Mouse (Mus musculus): ENCODE measurements around the gene Hsd17b2.

The Hsd17b2 gene

DNA sequence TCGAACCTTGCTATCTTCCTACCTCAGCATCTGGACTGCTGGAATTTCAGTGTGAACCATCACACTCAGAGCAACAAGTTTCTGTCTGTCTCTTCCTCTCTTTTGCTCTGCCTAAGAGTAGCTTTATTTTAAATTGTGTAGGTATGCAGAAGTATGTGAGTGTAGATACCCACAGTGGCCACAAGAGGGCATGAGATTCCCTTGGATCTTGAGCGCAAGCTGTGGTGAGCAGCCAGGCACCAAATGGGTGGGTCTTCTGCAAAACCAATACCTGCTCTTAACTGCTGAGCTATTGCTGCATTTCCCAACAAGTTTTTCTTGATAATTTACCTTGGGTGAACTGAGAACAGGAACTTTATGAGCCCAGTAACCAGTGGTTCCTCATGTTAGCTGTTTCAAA lies 70.4 kb downstream of the Hsd17b2 start:
- DNase-seq (ENCODE audit: low spot score in 2 of 2): peak; percentile 7 to 13

DNA sequence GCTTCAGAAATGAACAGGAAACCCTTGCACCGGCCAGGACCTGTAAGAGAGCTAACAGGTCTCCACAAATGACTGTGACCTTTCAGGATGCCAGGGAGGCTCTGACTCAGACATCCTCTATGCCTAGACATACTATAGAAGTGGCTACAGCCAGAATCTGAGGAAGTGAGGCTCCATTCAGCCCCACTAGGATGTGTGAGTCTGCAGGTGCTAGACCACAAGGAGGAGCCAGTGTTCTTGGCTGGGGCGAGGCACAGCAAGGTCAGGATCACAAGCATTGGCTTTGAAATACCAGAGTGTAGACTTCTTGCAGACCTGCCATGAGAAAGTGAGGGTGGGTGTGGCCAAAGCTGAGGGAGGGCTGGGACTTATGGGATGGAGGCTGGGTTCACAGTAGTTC lies 70.9 kb downstream of the Hsd17b2 start:
- peak; percentile 11 to 35 for DNase-seq (ENCODE audit: low spot score in 2 of 2)

DNA sequence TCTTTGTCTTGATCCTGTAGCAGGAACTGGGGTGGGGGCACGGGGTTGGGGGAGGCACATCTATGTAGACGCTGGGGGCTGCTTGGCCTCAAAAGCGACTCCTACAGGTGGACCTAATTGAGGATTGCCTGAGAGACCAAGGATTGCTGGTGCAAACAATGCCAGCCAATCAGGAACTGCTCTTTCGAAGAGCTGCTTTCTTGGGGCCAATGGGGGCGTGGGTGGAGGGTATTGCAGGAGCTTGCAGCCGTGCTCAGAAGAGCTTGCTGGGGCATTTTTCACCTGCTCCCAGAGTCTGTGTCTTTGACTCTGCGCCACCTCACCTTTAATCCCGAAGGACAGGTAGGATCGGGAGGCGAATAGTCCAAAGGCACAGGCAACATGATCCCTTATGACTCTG lies 73.9 kb downstream of the Hsd17b2 start:
- DNase-seq (ENCODE audit: low spot score in 2 of 2): no peak

DNA sequence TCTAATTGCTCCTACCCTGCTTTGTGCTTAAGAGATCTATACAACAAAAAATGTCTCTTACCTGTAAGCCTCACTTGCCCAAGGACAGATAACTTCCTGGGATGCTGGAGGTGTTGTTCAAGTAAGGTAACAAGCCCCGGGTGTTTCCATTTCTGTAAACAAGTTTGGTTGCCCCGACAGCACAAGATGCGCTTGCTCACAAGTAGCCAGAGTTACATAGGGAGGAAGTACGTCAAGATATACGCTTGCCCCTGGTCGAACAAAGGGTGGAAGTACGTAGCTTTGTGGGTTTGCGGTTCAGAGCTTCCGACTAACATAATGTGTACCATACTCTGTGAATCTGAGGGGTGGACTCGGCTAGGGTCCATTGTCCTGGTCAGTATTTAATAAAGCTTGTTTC lies 74.4 kb downstream of the Hsd17b2 start:
- peak; percentile 10 to 49 for DNase-seq (ENCODE audit: low spot score in 2 of 2)

DNA sequence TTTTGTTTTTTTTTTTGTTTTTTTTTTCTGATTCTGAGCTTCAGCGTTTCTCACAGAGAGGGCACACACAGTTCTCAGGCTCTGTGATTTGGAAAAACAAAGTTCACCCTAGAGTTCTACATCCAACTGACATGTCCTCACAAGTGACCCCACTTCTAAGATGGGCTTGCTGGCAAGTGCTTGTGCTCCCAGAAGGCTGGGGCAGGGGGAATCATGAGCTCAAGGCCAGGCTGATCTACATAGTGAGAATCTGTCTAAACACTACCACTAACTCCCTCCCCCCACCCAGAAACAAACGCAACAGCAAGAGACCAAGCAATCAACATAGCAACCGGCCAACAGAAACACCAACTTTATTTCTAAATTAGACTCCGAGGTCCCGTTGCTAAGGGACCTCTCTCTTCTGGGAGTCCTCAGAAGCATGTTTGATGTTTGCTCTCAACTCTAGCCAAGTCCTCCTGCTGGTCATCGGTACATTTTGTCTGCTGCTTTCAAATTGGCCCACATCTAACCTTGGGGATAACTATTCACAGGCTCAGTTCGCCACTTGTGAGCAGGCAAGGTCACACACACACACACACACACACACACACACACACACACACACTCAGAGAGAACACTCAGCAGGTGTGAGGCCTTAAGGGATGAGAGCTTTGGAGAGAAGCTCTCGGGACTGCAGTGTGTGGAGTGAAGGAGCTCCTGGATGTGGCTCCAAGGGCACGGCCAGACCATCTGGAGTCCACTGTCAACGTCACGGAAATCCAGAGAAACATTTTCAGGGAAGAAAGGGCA lies 77.0 kb downstream of the Hsd17b2 start:
- DNase-seq (ENCODE audit: low spot score in 2 of 2): no peak

DNA sequence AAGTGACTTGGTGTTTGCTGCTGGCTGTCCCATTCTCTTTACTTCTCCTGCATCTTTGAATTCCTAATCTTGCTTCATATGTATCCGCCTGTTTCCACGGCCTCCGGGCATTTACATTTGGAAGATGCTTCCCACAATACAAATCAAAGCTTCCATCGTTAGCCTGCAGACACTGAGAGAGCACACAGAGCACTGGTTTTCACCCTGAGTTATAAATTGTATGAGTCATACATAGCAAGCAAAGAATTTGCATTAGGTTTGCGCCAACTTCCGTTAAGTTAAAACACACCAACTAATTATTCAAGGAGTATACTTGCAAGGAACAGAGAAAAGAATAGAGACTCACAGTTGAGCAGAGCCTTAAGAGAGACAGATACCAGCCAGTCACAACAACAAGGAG lies 77.6 kb downstream of the Hsd17b2 start:
- no peak for DNase-seq (ENCODE audit: low spot score in 2 of 2)

DNA sequence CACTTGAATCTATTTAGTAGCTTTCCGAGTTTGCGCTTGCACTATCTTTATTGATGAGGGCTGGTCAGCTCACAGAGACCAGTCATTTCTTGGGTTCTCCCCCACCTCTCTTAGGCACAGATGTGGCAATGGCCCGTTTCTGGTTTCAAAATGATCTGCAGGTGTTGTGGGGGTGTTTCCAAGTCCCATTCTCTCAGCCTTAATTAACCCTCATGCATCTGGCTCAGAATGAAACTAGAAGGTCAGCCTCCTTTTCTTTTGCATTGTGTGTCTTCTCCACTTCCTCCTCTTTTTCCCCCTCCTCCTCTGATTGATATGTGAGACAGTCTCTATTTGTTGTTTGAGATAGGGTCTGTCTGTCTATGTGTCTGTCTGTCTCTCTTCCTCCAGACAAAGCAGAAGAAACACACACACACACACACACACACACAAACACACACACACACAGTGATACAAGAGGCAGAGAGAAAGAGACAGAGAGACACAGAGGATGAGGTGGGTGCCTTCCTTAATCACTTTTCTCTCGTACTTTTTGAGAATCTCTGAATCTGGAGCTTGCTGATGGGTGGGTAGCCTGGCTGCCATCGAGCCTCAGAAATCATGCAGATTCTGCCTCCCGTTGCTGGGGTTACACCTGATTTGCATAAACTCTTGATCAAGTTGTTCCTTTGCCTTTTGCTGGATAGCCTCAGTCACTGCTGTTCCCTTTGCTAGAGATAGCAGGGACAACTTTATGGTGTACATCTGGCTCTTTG lies 79.8 kb downstream of the Hsd17b2 start:
- no peak for DNase-seq (ENCODE audit: low spot score in 2 of 2)

DNA sequence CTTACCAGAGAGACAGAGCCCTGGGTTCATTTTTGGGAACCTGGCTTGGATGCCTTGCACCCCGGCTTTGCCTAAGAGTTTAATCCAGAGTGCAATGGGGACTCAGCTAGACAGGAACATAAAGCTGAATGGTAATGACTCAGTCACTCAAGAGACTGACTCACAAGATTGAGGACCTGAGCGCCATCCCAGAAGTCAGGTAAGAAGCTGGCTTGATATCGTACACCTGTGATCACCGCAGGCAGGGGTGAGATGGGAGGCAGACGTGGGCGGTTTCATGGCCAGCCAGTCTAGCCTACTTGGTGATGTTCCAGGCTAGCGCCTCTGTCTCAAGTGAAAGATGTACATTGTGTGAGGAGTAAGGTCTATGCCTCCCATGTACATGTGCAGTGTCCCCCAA lies 81.3 kb downstream of the Hsd17b2 start:
- no peak for DNase-seq (ENCODE audit: low spot score in 2 of 2)

DNA sequence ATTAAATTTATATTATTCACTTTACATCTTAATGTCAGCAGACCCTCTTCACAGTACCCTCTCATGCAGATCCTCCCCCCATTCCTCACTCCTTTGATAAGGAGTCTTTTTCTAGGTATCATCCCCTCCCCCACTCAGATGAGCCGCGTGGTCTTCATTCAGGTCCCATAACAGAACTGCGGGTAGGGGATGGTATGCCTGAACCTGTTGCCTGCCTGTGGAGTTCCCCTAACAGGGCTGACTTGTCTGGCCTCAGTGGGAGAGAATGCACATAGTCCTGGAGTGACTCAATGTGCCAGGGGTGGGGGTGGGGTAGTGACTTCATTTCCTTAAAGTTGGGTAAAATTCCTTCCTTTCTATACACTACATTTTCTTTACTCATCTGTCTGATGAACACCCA lies 84.7 kb downstream of the Hsd17b2 start:
- no peak for DNase-seq (ENCODE audit: low spot score in 2 of 2)

DNA sequence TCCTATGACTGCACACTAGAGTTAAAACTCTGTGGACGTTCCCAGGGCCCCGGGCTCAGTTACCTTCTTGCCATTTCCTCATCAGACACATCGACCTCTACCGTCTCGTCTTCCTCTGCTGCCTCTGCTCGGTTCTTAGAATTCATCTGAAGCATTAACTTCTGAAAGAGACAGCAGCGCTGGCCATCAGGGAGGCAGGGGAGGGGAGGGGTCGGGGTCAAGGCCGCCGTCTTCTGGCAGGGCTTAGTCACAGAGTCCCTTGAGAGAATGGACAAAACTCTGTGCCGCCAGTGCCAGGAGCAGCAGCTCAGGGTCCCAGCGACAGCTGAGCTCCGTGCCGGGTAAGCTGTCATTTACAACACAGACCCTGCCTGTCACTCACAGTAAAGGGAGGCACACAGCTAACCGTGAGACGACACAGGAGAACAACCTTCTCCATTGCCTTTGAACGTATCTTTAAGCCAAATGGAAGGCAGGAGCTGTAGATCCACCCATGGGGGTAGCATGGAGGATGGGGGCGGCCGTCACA lies 91.0 kb downstream of the Hsd17b2 start:
- no peak for DNase-seq (ENCODE audit: low spot score in 2 of 2)

DNA sequence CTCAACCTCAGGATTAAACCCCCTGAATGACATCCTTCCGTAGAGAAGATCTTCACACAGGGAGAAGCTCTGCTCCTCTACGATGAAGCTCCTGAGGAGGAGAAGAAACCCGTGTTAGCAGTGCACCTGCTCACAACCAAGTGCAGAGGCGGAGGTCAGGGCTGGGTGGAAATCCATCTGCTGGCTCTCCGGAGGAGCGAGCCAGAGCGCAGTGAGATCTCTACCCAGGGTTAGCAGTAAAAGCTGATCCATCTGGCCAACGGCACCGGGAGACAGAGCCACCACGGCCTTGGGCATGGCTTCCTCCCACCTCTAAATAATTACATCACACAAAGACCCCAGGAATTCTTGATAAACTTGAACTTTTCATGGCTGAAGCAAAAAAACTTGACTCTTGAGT lies 92.9 kb downstream of the Hsd17b2 start:
- DNase-seq (ENCODE audit: low spot score in 2 of 2): no peak

DNA sequence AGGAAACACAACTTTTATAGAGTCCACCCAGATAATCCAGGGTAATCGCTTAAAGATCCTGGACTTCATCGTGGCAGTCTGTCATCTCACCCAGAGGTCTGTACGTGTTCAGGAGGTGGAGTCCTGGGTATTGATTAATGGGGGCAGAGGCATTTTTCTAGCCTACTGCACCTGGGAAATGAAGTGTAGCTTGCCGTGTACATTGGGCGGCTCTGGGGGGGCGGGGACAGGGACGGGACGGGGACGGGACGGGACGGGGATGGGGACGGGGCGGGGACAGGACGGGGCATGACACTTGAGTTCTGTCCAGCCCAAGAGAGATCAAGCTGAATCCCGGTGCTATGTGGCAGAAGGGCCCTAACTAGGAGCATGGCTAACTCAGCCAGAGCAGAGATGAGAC lies 94.8 kb downstream of the Hsd17b2 start:
- no peak for DNase-seq (ENCODE audit: low spot score in 2 of 2)

DNA sequence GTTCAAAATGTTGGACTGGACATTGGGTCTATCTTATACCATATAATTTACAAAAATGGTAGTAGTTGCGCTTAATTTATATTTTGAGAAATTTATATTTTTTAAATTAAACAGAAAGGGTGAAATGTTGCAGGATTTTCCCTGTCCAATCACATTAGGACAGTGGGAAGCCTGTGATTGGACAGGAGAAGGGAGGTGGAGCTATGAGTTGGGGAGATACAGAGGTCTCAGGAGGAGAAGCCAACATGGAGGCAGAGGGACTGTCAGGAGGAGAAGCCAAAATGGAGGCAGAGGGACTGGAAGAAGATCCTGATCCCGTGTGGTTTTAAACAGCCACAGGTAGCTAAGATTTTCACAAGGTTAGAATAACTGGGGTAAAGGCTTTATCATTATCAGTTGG lies 96.4 kb downstream of the Hsd17b2 start:
- no peak for DNase-seq (ENCODE audit: low spot score in 2 of 2)

DNA sequence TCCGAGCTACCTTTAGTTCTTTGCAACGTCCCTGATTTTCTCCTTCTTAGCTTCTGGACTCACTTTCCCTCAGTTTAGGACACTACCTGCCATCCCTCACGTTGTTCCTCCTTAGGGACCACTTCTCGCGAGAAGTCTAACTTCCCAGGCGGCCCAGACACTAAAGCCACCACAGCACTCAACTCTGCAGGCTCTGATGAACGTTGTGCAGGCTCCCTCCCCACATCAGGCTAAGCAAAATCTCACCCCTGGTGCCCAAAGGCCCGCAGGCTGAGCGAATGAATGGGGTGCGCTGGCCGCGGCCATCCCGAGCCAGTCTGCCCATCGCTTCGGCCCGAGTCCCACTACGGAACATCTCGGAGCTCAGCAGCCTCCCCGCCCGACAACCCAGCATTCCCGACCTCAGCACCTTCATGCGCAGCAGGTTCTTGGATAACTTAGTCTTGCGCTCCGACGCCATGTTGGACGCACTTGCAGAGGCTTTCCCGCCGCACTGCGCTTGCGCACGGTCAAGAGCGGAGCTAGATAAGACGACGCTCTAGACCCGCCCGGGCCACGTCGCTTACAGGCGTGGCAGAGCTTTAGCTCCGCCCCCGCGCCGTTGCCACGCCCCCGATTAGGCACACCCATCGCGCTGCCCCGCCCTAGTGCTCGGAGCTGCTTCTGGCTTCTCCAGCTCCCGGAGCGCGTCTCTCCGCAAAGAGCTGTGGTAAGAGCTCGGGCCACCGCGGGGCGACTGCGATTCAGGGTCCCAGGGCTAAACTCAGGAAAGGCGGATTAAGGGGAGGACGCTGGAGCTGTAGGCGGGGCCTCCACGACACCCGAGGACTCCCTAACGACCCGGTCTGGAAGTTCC lies 100.0 kb downstream of the Hsd17b2 start, which contains the start of gene Mphosph6:
TSS of gene Mphosph6 (minus strand) at position 501 of the 856 bp plus-strand sequence.
- DNase-seq (ENCODE audit: low spot score in 2 of 2): peak; percentile 91 to 94

DNA sequence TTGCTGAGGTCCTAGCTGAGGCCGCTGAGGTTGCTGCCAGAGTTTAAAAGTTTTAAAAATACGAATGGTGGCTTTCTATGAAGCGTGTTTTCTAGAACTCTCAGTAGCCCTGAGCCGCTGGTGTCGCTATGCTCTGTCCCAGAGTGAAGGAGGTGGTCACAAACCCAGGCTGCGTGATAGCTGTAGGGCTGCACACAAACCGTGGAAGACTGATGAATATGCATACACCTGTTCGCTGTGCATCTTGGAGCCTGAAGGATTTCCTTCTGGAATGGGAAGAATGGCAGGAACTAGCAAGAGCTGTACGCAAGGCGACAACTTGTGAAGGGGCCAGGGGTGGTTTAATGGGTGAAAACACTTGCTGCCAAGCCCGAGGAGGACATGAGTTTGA lies 100.6 kb downstream of the Hsd17b2 start:
- DNase-seq (ENCODE audit: low spot score in 2 of 2): no peak

DNA sequence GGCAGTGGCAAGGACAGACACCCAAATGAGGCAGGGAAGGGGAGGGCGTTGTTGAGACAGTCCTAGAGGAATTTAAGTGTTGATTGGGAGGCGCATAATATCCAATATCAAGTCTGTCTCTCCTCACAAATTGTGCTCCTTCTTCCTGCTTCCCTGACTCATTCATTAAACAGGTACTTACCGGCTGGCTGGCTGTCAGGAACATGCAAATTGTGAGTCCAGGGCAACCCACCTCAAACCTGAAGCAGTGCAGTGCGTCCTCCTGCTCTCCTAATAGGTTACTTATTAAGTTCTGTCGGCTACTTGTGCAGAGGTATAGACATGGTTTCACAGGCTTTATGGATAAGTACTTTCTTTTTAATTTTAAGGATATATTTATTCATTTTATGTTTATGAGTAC lies 103.7 kb downstream of the Hsd17b2 start:
- DNase-seq (ENCODE audit: low spot score in 2 of 2): no peak

All from natural killer cell, adult 2 months (primary cell).